Mouse (Mus musculus): ENCODE measurements around the gene Noxred1. TPM values are rescaled to one million over a fixed set of nuclear protein-coding genes. Genes with fewer than 3 reads are reported as not detected.

Gene Noxred1
- polyA plus RNA-seq, 1 experiment, result 0.13 TPM

GRCm38 (mm10) chr12:87224950-87225349, 13.6 kb downstream of the Noxred1 start:
- Histone ChIP-seq H3K4me2 (ENCODE audit: low read depth) (no peak overlapping the region), H3K4me3 (no peak overlapping the region), H3K27me3 (ENCODE audit: control insufficient read depth, insufficient read depth, insufficient read length) (no peaks in the 10 kb centered on the region), H3K79me2 (ENCODE audit: control insufficient read depth, insufficient read depth) (no peaks in the 10 kb centered on the region), H3K36me3 (ENCODE audit: control insufficient read depth, insufficient read depth) (no peaks in the 10 kb centered on the region), H3ac (ENCODE audit: control insufficient read depth, insufficient read length) (no peak overlapping the region)
- TF ChIP-seq TCF12 (IDR thresholded peaks at IDR 0.05; ENCODE audit: insufficient read depth, poor library complexity, severe bottlenecking) (no peak), CEBPB (IDR thresholded peaks at IDR 0.05; ENCODE audit: insufficient read depth, poor library complexity, severe bottlenecking) (no peak), MYOD1 (IDR thresholded peaks at IDR 0.05; ENCODE audit: control insufficient read depth in 1 of 3, insufficient read length in 2 of 3, low read depth in 2 of 3) (no peak), SRF (IDR thresholded peaks at IDR 0.05; ENCODE audit: control insufficient read depth, insufficient read length, low read depth) (no peak), USF1 (IDR thresholded peaks at IDR 0.05; ENCODE audit: low read depth) (no peak), TCF3 (IDR thresholded peaks at IDR 0.05; ENCODE audit: insufficient read length, low read depth) (no peak), MYOG (IDR thresholded peaks at IDR 0.05; ENCODE audit: control insufficient read depth in 1 of 3, insufficient read depth in 1 of 3, insufficient read length in 2 of 3, low read depth in 2 of 3) (no peak), POLR2AphosphoS2 (IDR thresholded peaks at IDR 0.05; ENCODE audit: insufficient read length, low read depth) (no peak), MAX (IDR thresholded peaks at IDR 0.05; ENCODE audit: low read depth) (no peak), E2F4 (IDR thresholded peaks at IDR 0.05; ENCODE audit: insufficient read depth) (no peak), REST (IDR thresholded peaks at IDR 0.05; ENCODE audit: insufficient read depth, insufficient read length) (no peak), POLR2A (IDR thresholded peaks at IDR 0.05; ENCODE audit: insufficient read length, low read depth) (no peak)

DNA sequence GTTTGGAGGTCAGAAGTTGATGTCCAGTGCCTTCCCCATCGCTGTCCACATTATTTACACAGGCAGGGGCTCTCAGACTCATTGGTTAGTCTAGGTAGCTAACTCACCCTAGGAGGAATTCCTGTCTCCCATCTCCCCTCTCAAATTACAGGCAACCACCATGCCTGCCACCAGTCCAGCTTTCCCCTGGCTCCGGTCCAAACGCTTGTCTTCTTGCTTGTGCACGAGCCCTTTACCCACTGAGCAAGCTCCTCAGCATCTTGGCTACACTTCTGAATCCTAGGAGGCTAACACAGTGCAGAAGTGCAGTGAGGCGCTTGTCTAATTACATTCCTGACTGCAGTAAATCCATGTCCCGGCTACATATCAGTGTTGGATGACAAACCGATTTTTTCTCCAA, 19.2 kb downstream of the Noxred1 start:
- TF ChIP-seq MYOG (IDR thresholded peaks at IDR 0.05; ENCODE audit: control insufficient read depth in 1 of 3, insufficient read depth in 1 of 3, insufficient read length in 2 of 3, low read depth in 2 of 3) (no peak), TCF3 (IDR thresholded peaks at IDR 0.05; ENCODE audit: insufficient read length, low read depth) (no peak), REST (IDR thresholded peaks at IDR 0.05; ENCODE audit: insufficient read depth, insufficient read length) (no peak), SRF (IDR thresholded peaks at IDR 0.05; ENCODE audit: control insufficient read depth, insufficient read length, low read depth) (no peak), MYOD1 (IDR thresholded peaks at IDR 0.05; ENCODE audit: control insufficient read depth in 1 of 3, insufficient read length in 2 of 3, low read depth in 2 of 3) (no peak), USF1 (IDR thresholded peaks at IDR 0.05; ENCODE audit: low read depth) (no peak), MAX (IDR thresholded peaks at IDR 0.05; ENCODE audit: low read depth) (no peak), CEBPB (IDR thresholded peaks at IDR 0.05; ENCODE audit: insufficient read depth, poor library complexity, severe bottlenecking) (no peak), E2F4 (IDR thresholded peaks at IDR 0.05; ENCODE audit: insufficient read depth) (no peak), TCF12 (IDR thresholded peaks at IDR 0.05; ENCODE audit: insufficient read depth, poor library complexity, severe bottlenecking) (no peak), POLR2A (IDR thresholded peaks at IDR 0.05; ENCODE audit: insufficient read length, low read depth) (no peak), POLR2AphosphoS2 (IDR thresholded peaks at IDR 0.05; ENCODE audit: insufficient read length, low read depth) (no peak)
- H3K4me3 ChIP-seq, result no peak overlapping the region
- H3ac ChIP-seq (ENCODE audit: control insufficient read depth, insufficient read length), result no peak overlapping the region
- no peaks in the 10 kb centered on the region for H3K79me2 ChIP-seq (ENCODE audit: control insufficient read depth, insufficient read depth)
- no peak overlapping the region for H3K4me2 ChIP-seq (ENCODE audit: low read depth)
- no peaks in the 10 kb centered on the region for H3K27me3 ChIP-seq (ENCODE audit: control insufficient read depth, insufficient read depth, insufficient read length)
- H3K36me3 ChIP-seq (ENCODE audit: control insufficient read depth, insufficient read depth), result no peaks in the 10 kb centered on the region

DNA sequence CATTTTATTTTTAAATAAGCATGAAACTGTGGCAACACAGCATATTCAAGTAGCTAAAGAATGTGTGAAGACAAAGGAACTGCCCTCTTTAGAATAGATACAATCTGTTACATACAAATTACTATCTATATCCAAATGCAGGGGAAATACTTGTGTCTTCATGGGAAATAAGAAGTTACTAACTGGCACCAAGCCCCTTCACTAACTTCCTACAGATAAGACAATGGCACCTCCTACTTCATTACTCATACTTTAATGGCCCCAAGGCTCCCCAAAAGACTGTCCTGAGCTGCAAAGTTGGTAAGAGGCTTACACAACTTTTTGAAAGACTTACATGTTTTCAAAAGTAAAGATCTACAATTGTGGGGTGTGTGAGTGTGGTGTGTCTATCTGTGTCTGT, 20.9 kb downstream of the Noxred1 start:
- Histone ChIP-seq H3K4me2 (ENCODE audit: low read depth) (peak overlapping the region; percentile 53), H3K36me3 (ENCODE audit: control insufficient read depth, insufficient read depth) (no peaks in the 10 kb centered on the region), H3ac (ENCODE audit: control insufficient read depth, insufficient read length) (no peak overlapping the region), H3K27me3 (ENCODE audit: control insufficient read depth, insufficient read depth, insufficient read length) (no peaks in the 10 kb centered on the region), H3K79me2 (ENCODE audit: control insufficient read depth, insufficient read depth) (no peaks in the 10 kb centered on the region), H3K4me3 (no peak overlapping the region)
- TF ChIP-seq REST (IDR thresholded peaks at IDR 0.05; ENCODE audit: insufficient read depth, insufficient read length) (no peak), POLR2AphosphoS2 (IDR thresholded peaks at IDR 0.05; ENCODE audit: insufficient read length, low read depth) (no peak), E2F4 (IDR thresholded peaks at IDR 0.05; ENCODE audit: insufficient read depth) (no peak), SRF (IDR thresholded peaks at IDR 0.05; ENCODE audit: control insufficient read depth, insufficient read length, low read depth) (no peak), CEBPB (IDR thresholded peaks at IDR 0.05; ENCODE audit: insufficient read depth, poor library complexity, severe bottlenecking) (no peak), TCF3 (IDR thresholded peaks at IDR 0.05; ENCODE audit: insufficient read length, low read depth) (no peak), TCF12 (IDR thresholded peaks at IDR 0.05; ENCODE audit: insufficient read depth, poor library complexity, severe bottlenecking) (no peak), POLR2A (IDR thresholded peaks at IDR 0.05; ENCODE audit: insufficient read length, low read depth) (no peak), USF1 (IDR thresholded peaks at IDR 0.05; ENCODE audit: low read depth) (no peak), MYOG (IDR thresholded peaks at IDR 0.05; ENCODE audit: control insufficient read depth in 1 of 3, insufficient read depth in 1 of 3, insufficient read length in 2 of 3, low read depth in 2 of 3) (no peak), MAX (IDR thresholded peaks at IDR 0.05; ENCODE audit: low read depth) (no peak)

DNA sequence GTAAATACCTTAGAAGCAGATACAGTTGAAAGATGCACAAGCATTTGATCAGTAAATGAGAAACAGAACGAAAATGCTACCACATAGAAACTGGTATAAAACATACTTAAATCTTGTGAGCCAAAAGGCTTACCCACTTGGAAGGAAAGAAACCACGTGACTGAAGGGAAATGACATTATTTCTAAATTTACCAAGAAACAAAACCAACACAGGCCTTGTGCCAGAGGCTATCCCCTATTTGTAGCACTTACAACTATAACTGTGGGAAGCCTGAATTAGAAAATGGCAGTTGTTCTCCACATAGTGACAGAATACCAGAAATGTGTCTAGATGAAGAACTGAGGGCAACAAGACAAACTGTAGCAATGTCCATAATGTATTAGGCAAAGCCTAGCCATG, 22.5 kb downstream of the Noxred1 start:
- Histone ChIP-seq H3ac (ENCODE audit: control insufficient read depth, insufficient read length) (no peak overlapping the region), H3K79me2 (ENCODE audit: control insufficient read depth, insufficient read depth) (no peaks in the 10 kb centered on the region), H3K27me3 (ENCODE audit: control insufficient read depth, insufficient read depth, insufficient read length) (no peaks in the 10 kb centered on the region), H3K36me3 (ENCODE audit: control insufficient read depth, insufficient read depth) (no peaks in the 10 kb centered on the region), H3K4me2 (ENCODE audit: low read depth) (no peak overlapping the region), H3K4me3 (no peak overlapping the region)
- TF ChIP-seq USF1 (IDR thresholded peaks at IDR 0.05; ENCODE audit: low read depth), result peak; percentile 68
- TF ChIP-seq REST (IDR thresholded peaks at IDR 0.05; ENCODE audit: insufficient read depth, insufficient read length), result no peak
- no peak for TF ChIP-seq E2F4 (IDR thresholded peaks at IDR 0.05; ENCODE audit: insufficient read depth)
- no peak for TF ChIP-seq TCF3 (IDR thresholded peaks at IDR 0.05; ENCODE audit: insufficient read length, low read depth)
- no peak for TF ChIP-seq POLR2A (IDR thresholded peaks at IDR 0.05; ENCODE audit: insufficient read length, low read depth)
